Mouse (Mus musculus): Measurements from ENCODE around the gene Rinl.

DNA sequence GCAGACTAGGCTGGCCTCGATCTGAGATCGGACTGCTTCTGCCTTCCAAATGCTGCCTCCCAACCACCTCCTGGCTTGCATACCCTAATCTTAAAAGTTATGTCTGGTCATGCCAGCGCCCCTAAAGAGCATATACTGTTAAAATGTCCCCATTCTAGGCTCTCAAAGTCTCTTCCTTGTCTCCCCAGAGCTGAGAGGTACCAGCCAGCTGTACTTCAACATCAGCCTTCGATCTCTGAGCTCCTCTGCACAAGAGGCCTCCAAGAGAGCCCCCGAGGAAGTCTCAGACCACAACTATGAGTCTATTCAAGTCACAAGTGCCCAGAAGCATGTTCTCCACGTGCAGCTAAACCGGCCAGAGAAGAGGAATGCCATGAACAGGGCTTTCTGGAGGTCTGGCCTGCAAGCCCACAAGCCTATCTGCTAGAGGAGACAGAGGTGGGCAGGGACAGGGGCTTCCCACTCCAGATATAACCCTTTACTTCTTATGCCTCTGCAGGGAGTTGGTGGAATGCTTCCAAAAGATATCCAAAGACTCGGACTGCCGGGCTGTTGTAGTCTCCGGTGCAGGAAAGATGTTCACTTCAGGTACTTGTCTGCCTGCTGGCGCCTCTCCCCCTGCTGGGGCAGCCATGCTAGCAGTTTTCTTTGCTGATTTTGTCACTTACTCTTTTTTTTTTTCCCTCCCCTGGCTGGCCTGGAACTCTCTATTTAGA lies 37.1 kb downstream of the Rinl start:
- TF ChIP-seq CTCF (IDR thresholded peaks at IDR 0.05; ENCODE audit: extremely low read depth, insufficient read length, insufficient replicate concordance, low read depth, low read length) (no peak), POLR2A (IDR thresholded peaks at IDR 0.05; ENCODE audit: low read depth, low read length) (no peak)
